Mouse (Mus musculus) C2C12 (cell line): ENCODE measurements around the gene Atxn1.

Source experiments
- CTCF ChIP-seq: IDR thresholded peaks from one replicate; pipeline ENCODE4 v1.5.1; 2011; ENCODE audit not compliant: control insufficient read depth, insufficient read depth, insufficient read length
- MAX ChIP-seq: IDR thresholded peaks from one replicate; pipeline ENCODE4 v1.6.1; 2011; ENCODE audit warnings: mild to moderate bottlenecking, control low read depth
- MYOD1 ChIP-seq: IDR thresholded peaks from one replicate; pipeline ENCODE4 v1.6.1; 2011; ENCODE audit warnings: low read depth; ENCODE audit not compliant: control insufficient read depth, insufficient read length
- USF1 ChIP-seq: IDR thresholded peaks from one replicate; pipeline ENCODE4 v1.6.1; 2011; ENCODE audit warnings: low read depth, mild to moderate bottlenecking, control low read depth, moderate library complexity

- TF ChIP-seq MYOD1 = no peak
- TF ChIP-seq CTCF = no peak
- TF ChIP-seq USF1 = no peak
- no peak for TF ChIP-seq MAX
Measured at GRCm38 (mm10) chr13:45778171-45778570, 186.6 kb downstream of the Atxn1 start.
